Mouse (Mus musculus) heart, postnatal 10 days (tissue): ENCODE data around the gene Arhgef7. TPM values are rescaled to one million over a fixed set of nuclear protein-coding genes. Genes with fewer than 3 reads are reported as not detected.
"Not testable (repeated sequence)": the region's sequence is repeated elsewhere in the genome, so short reads cannot be mapped to it uniquely, and the experiment has no call there.

Source experiments
- DNase-seq, 2 experiments: peaks; one replicate each; pipeline ENCODE4 v3.0.0; 2021
- intact Hi-C: fragments of 180-260 bp; cut with DNase I; formaldehyde crosslinking; loops from one replicate; pipeline ENCODE4 v1.15.1; 2025
- total RNA-seq, 2 experiments: library from RNA; stranded (reverse); gene quantifications; 2 replicates each; pipeline ENCODE4 v1.2.3; 2021

Arhgef7 gene
- total RNA-seq, 2 experiments from 2014 or later = 174 to 190 TPM

DNA sequence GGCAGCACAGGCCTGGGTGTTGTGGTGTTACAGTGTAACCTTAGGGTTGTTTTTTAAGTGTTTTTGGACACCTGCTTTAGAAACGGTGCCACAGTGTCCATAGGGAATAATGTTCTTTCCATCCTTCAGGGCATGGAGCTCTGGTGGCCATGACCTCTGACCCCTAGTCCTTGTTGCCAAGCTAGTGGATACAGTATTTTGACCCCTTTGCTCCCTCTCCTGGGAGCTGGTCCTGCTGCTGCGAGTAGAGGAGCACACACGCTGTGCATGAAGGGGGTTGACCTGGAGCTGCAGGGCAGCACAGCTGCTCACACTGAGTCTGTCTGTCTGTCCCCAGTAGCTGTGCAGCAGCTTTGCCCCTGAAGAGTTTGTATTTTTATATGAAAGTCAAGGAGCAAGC is 98.2 kb downstream of the Arhgef7 start:
- intact Hi-C loops = no loop called here
- DNase-seq = no peak

DNA sequence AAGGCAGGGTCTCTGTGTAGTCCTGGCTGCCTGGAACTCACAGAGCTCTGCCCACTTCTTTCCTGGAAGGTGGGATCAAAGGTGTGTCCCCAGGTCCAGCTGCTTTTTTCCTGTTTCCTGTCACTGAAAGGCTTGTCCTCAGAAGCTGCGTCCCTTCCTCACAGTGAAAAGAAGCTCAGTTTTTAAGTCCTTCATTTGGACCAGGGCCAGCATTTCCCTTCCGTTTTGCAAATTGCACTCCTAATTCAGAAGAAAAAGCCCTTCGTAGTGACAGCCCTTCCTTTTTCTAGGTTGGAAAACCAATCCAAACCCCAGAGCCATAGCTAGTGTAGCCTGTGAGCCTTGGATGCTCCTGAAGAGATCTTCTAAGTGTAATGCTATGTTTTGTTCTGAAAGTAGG is 99.8 kb downstream of the Arhgef7 start:
- intact Hi-C loops = no loop called here
- DNase-seq = no peak

- intact Hi-C loops = no loop called here
- no peak for DNase-seq
These were observed 102.9 kb downstream of the Arhgef7 start for GRCm38 (mm10) chr8:11830214-11831046.

GRCm38 (mm10) chr8:11831174-11831573 is 103.7 kb downstream of the Arhgef7 start:
- intact Hi-C loops = no loop called here
- no peak for DNase-seq

GRCm38 (mm10) chr8:11831939-11832338 is 104.4 kb downstream of the Arhgef7 start:
- DNase-seq = no peak
- intact Hi-C loops = no loop called here

DNA sequence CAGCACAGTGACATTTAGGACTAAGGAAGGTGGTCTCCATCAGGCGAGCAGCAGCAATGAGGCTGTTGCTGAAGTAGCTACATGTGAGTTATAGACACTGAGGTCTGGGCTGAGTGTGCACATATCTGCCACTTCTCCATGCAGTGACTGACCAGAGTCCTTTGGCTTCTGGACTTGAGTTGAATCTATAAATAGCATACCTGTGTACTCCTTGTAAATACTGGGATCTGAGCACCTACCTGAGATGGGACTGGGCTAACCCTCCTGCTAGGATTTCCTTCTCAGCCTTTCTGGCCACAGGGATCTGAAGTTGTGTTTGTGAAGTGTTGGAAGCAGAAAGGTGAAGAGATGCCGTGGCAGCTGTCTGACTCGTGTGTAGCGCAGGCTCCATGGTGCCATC is 105.6 kb downstream of the Arhgef7 start:
- DNase-seq = no peak
- intact Hi-C loops = no loop called here

GRCm38 (mm10) chr8:11834200-11834599 is 106.7 kb downstream of the Arhgef7 start:
- intact Hi-C loops = no loop called here
- no peak for DNase-seq

DNA sequence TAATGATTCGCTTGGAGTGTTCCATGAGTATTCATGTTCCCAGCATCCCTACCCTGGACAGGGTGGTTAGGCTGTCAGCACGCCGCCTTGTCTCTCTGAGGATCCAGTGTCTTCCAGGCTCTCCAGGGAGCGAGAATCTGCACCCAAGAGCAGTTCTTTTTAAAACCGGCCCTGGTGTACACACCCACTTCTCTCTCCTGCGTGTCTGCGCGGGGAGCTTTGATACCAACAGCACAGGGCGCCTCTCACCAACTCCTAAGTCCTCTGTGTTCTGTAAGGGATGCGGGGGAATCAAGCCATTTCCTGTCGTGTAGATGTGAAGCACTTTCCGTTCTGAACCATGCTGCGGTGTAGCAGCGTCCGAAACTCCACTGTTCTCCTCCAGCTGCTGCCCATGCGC is 107.2 kb downstream of the Arhgef7 start:
- DNase-seq = no peak

GRCm38 (mm10) chr8:11840174-11840573 is 112.7 kb downstream of the Arhgef7 start, which contains the start of gene Tex29:
Tex29 (plus strand) TSS chr8:11840474.
- intact Hi-C loops = loop anchor here (5.0 kb wide), 1 partner anchor 77 kb away; no protein-coding TSS in a partner anchor
- DNase-seq = no peak

More for the DNA sequence above, 107.2 kb downstream of the Arhgef7 start:
- intact Hi-C loops = no loop called here

GRCm38 (mm10) chr8:11841571-11841970 is 114.0 kb downstream of the Arhgef7 start:
- DNase-seq = peak; percentile 61 to 66
- intact Hi-C loops = loop anchor here (5.0 kb wide), 1 partner anchor 76 kb away; no protein-coding TSS in a partner anchor

DNA sequence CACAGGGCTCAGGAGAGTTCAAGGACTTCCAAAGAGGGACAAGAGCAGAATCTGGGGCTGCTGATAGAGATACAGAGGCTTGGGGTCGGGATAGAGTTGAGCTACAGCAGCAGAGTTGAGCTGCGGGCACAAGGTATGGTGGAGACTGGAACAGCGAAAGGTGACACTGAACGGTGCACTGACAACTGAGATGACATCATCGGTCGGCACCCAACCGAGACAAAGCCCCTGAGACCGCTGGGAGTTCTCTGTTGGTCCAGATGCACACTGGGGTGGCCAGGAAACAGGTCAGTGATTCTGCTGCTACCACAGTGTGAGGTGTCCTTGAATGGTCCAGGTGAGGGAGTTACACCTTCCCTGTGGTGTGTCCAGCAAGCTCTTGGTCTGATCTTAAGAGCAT is 115.2 kb downstream of the Arhgef7 start:
- DNase-seq = no peak
- intact Hi-C loops = loop anchor here (5.0 kb wide), 1 partner anchor 75 kb away; no protein-coding TSS in a partner anchor

GRCm38 (mm10) chr8:11843677-11844315 is 116.3 kb downstream of the Arhgef7 start:
- intact Hi-C loops = loop anchor here (5.0 kb wide), 1 partner anchor 74 kb away; no protein-coding TSS in a partner anchor
- DNase-seq = no peak

- intact Hi-C loops = loop anchor here (5.0 kb wide), 1 partner anchor 73 kb away; no protein-coding TSS in a partner anchor
- DNase-seq = peak; percentile 36 to 48
These were observed 116.8 kb downstream of the Arhgef7 start for GRCm38 (mm10) chr8:11844316-11844685.

- DNase-seq = no peak
- intact Hi-C loops = no loop called here
These were observed 119.3 kb downstream of the Arhgef7 start for GRCm38 (mm10) chr8:11846807-11847206.

- DNase-seq = no peak
- intact Hi-C loops = no loop called here
These were observed 140.3 kb downstream of the Arhgef7 start for GRCm38 (mm10) chr8:11867832-11868231.

DNA sequence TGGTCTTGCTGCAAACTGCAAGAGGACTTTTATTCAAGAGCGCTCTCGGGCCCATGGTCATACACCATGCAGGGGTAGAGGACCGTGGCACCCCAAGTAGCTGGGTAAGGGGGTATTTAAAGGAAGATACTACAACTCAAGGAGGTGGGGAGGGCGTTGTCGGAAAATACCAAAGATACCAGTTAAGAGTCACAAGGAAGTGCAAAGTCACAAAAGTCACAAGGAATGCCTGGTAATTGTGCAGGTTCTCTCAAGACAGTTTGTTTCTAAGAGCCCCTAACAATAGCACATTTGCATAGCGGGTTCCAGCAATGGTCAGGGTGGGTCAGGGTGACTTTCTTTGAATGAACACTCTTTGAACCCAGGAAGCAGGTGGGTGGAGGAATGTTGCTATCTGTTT is 146.7 kb downstream of the Arhgef7 start:
- DNase-seq, intact Hi-C loops: not testable (repeated sequence)

GRCm38 (mm10) chr8:11884646-11885045 is 157.1 kb downstream of the Arhgef7 start:
- intact Hi-C loops = no loop called here
- no peak for DNase-seq

Other genes with a start within 250 kb of the Arhgef7 start
- gene Rab20, start 249.0 kb upstream of the Arhgef7 start, total RNA-seq = 10 to 100 TPM; 28.6 to 30.4 TPM
- 10 to 100 TPM; 40.2 to 41.7 TPM for gene Naxd, start 230.2 kb upstream of the Arhgef7 start, total RNA-seq
- 10 to 100 TPM; 35.1 to 35.9 TPM for gene Cars2, start 176.9 kb upstream of the Arhgef7 start, total RNA-seq
- gene Ing1, start 172.2 kb upstream of the Arhgef7 start, total RNA-seq = 10 to 100 TPM; 29.3 to 30.3 TPM
- 10 to 100 TPM; 44.9 to 50.9 TPM for gene Ankrd10, start 92.0 kb upstream of the Arhgef7 start, total RNA-seq
- not detected for gene 1700016D06Rik, start 26.7 kb upstream of the Arhgef7 start, total RNA-seq
- not detected for gene Tex29, start 112.8 kb downstream of the Arhgef7 start, total RNA-seq